Mouse (Mus musculus): ENCODE results near the gene Chd2.
"Not testable (repeated sequence)": the region's sequence is repeated elsewhere in the genome, so short reads cannot be mapped to it uniquely, and the experiment has no call there.

The Chd2 gene

DNA sequence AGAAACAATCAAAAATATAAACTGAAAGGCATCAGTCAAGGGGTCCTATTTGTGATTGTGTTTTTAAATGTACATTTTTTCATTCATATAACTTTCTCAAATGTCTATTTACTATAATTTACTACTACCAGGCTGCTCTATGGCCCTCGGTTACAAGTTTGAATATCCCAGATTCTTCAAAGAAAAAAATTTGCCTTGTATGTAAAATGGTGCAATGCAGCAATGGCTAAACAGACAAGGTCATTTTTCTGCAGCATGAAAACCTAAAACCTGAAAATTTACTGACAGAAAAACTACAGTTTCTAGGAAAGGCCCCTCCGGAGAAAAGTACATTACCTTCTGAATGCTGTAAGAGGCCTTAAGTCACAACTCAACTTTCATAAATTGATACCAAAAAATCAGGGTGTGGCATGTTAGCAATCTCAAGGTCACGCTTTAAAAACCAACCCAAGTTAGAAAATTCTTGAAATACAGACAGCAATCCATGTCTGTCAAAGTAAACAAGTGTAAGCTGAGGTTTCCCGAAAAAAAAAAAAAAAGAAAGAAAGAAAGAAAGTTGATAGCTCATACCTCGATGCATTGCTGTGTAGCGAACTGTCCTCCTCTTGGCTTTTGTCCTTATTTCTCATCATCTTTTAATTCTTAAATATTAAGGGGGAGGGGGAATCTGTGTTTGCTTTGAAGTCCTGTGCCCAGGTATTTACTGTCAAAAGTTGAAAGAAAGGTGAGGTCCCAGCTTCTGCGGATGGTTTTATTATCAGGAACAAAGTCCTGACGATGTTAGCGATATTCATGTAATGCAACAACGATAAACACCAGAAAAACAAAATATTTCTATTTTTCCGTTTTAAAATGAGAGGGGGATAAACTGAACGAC lies 1.2 kb downstream of the Chd2 start:
- peak in 1 of 2 experiments; percentile 13 for DNase-seq (ENCODE audit: low read depth in 2 of 2, low spot score in 2 of 2)

DNA sequence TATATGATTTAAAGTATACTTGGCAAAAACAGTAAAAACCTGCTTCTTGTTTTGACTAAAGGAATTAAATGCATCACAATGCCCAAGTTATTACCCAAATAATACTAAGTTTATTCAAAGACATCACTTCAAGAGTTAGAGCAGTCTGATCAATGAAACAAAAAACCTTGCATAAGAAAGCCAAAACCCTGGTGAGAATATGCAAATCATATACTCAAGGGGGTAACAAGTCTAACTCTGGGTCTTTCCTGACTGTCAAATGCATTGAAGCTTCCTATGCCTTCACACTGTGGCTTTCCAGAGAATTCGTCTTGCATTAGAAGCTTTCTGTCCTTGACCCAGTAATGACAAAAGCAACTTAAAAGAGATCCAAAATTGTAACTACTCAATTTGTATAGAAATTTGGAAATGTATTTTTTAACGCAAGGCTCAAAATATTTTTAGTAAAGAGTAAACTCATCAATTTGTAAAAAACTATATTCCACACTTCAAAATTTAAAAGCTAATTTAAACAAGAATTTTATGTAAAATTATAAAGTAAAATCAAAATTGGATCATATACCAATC lies 2.4 kb downstream of the Chd2 start:
- peak in 1 of 2 experiments; percentile 6 for DNase-seq (ENCODE audit: low read depth in 2 of 2, low spot score in 2 of 2)

DNA sequence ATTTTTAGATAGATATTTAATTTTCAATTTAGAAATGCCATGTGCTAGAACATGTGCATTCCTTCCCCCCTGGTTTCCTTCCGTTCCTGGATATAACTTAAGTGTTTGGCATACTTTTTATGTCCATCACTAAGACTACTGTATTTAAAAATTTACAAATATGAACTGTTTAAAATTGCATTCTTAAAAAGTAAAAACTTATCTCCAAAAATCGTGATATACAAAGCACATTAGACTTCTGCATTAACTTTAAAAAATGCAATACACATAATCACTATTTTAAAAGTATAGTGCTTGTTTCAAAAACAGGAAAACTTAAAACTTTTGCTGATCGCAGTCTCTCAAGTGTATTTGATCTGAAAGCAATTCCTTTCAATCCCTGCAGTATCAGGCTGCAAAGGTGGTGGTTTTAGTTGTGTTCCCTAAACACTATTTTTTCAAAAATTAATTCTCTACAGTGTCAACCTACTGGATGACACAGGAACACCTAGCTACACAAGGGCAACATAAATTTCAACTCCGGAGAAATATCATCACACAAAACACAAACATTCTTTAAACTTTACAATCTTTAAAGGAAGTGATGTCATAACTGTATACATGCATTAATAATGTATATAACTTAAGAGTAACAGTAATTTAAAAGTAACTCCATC lies 3.1 kb downstream of the Chd2 start:
- peak in 1 of 2 experiments; percentile 3 for DNase-seq (ENCODE audit: low read depth in 2 of 2, low spot score in 2 of 2)

DNA sequence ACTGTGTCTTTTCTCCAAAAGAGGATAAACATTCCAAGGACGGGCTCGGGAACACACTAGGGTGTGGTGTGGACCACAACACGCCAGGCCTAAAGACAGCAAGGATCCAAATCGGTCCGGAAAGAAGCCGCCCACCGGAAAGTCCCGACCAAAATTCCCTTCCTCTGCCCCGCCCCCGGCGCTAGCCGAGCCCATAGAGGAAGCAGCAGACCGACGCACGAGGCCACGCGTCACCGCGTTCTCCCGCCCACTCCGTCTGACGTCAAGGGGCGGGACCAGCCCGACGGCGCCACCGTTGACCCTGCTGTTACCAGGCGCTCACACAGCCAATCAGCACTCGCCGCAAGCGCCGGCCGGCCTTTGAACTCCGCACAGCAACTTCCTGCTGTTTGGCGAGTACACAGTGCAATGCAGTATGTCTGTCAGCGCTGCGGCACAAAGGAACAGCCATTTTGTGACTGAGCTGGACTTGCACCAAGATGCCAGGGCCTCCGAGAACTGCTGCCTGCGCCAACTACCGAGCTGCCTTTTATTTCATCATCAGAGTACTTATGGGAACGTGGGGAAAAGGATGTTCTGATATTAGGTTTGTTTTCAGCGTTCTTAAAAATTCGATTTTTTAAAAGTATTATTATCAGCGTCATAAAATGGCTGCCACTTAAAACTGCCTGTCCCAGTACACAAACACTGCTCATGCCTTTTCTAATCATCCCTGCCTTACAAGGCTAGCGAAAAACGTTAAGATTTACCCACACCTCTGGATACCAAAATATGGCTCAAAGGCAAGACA lies 3.8 kb downstream of the Chd2 start:
- DNase-seq (ENCODE audit: low read depth in 2 of 2, low spot score in 2 of 2): peak; percentile 100

DNA sequence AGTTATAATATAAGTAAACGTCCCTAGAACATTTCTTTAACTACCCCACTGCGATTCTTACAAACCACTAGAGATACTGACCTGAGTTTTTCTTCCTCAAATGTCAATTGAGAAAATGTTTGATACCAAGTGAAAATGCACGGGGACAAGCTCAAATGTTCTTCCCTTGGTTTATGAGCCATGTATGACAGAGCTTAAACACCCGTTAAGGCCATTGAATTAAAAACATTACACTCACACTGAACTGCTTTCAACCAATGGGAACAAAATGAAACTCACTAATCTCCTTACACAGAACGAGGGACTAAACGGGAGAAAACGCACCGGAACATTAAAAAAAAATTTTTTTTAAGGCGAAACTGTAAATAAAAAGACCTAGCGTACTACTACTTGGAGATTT lies 4.4 kb downstream of the Chd2 start:
- DNase-seq (ENCODE audit: low read depth in 2 of 2, low spot score in 2 of 2): no peak

DNA sequence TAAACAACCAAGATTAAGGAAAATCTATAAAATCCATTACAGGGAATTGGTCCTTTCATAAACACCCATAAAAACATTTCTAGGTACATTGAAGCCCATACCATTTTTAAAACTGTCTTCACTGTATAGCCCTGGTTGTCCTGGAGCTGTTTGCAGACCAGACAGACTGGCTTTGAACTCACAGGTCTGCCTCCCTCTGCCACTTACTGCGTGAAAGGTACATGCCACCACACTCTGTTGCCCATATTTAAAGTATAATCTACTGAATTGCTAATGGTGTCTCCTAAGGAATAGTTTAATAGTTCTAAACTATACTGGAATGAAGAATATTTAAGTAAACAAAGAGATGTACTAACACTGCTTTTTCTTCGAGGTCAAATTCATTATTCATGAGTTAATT lies 5.1 kb downstream of the Chd2 start:
- DNase-seq (ENCODE audit: low read depth in 2 of 2, low spot score in 2 of 2): peak in 1 of 2 experiments; percentile 1

DNA sequence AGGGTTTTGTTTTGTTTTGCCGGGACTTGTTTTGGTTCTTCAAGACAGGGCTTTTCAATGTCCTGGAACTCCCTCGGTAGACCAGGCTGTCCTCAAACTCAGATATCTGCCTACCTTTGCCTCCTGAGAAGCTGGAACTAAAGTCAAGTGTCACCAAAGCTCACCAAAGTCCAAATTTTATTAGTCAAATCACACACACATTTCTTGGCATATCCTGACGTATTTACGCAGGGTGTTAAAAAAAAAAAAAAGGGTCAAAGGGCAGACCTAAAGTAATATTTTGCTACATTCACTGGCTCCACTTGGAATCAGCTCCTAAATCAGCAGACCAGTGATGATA lies 5.8 kb downstream of the Chd2 start:
- DNase-seq (ENCODE audit: low read depth in 2 of 2, low spot score in 2 of 2): peak in 1 of 2 experiments; percentile 0

DNA sequence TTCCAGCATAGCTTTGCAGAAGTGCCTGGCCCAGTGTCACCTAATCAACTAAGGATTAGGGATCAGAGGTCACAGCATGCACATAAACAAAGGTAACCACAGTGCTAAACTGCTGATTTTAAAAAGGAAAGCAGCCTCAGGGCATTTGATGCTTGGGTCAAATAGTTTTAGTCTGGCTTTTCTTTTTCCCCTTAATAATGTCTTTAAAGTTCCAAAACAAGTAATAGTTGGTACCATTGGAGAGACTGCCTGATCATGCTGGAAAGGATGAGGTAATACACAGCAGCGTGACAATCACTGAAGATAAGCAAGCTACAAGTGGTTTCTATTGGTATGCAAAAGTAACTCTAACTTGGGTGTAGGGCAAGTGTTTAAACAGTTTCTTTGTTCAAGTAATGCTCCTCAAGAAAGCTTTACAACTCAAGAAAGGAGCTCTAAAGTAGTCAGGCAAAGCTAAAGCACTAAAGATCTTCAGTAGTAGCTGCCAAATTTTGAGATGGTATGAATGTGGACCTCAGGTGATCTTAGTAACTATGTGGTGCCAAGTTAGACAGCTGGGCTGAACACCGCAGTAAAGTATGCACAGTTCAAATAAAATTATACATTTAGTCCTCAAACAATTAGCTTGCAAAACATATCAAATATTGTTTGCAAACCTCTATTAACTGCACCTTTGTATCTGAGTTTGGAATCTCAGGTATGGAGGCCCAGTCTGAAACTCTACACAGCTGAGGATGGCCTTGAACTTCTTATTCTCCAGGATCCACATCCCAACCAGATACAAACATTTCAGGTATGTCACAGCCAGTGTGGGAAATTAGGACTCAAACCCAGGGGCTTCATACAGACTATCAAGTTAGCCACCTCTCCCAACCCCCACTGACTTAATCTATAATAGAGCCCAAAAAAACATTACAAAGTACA lies 6.4 kb downstream of the Chd2 start:
- DNase-seq (ENCODE audit: low read depth in 2 of 2, low spot score in 2 of 2): no peak

DNA sequence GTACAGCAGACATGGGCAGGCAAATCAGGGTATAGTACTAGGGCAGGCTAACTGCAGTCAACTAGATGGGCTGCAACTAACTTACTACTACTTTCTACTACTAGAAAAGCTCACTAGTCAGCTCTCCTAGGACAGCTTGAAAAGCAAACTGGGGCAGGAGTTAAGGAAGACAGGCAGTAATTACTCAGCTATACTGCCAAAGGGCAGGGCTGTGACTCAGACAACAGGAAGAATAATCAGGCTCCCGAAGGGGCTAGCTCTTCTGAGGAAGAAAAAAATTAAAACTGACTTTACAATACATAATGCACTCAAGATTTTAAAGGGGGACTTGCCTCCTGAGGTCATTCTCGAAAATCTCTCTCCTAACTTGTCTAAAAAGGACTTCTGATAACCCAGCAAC lies 8.2 kb downstream of the Chd2 start:
- no peak for DNase-seq (ENCODE audit: low read depth in 2 of 2, low spot score in 2 of 2)

DNA sequence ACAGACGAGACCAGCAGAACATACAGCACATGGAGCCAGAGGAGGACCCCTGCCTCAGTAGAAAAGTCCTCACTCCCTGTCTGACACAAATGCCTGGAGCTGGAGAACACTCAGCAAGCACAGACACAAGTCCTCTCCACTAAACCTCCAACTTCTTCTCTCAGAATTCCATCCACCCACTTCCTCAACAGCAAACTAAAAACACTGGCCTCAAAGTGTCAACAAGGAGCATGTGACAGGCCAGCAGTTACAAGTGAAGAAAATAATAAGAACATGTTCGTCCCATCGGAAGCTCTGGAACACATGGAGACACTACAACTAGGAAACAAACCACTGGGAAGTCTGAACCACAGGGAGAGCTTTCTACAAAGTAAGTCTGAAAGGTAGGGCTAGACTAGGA lies 8.7 kb downstream of the Chd2 start:
- no peak for DNase-seq (ENCODE audit: low read depth in 2 of 2, low spot score in 2 of 2)

DNA sequence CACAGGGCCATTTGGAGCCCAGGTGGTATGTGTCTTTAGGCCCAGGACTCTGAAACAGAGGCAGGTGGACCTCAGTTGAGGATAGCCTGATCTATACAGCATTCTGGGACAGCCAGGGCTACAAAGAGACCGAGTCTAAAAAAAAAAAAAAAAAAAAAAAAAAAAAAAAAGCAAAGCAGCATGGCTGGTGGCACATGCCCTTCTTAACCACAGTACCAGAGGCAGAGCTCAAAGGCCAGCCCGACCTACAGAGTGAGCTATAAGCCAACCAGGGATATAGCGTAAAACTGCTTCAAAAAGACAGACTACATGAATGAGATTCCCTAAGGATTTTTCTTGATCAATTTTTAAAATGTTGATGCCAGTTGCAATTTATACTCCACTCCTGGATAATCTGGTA lies 9.5 kb downstream of the Chd2 start:
- DNase-seq (ENCODE audit: low read depth in 2 of 2, low spot score in 2 of 2): no peak

DNA sequence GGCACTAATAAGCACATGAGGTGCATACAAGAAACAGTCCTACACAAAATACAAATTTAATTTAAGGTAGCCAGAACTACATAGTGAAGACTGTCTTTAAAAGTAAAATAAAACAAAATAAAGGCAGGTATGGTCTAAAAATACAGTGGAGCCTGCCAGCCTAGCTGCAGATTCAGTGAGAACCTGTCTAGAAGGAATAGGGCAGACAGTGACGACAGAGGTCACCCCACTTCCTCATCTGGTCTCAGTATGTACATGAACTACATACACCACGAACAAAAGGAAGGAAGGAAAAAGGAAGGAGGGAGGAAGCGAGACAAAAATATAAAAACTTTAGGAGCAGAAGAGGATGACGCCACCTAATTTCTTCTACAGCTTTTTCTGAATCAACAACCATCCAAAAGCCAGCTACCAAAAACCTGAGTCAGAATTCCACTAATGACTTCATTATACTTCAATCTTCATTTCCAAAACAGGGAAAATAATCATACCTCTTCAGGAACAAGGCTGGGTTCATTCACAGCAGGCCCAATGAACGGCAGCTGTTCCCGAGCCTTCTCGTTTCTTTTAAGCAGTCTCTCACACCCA lies 10.0 kb downstream of the Chd2 start:
- no peak for DNase-seq (ENCODE audit: low read depth in 2 of 2, low spot score in 2 of 2)

DNA sequence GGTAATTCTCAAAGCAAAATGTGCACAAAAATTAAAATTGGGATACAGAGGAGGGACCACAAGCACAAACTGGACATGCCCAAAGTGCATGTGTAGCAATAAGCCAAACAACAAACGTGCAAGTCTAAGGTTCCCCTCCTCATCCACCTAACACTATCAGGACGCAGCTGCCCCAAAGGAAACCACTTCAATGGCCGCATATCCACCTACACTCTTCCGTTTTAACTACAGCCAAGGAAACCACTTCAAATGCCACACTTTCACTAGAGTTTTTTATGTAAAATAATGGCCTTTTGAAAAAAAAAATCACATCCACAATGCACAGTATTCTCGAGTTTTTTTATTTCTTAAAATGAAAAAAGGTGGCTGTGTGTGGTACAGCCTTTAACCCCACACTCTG lies 10.8 kb downstream of the Chd2 start:
- no peak for DNase-seq (ENCODE audit: low read depth in 2 of 2, low spot score in 2 of 2)

DNA sequence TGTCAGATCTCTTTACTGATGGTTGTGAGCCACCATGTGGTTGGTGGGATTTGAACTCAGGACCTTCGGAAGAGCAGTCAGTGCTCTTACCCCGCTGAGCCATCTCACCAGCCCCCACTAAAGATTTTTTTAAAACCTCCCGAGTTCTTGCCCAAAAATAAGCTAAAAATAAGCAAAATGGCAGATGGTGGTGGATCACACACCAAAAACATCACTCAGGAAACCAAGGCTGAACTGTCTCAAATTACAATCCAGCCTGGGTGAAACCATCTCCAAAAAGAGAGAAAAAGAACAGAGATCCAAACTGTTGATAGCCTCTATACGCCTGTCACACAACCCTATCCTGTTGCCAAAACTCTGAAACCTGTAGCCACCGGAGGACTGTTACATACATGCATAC lies 11.5 kb downstream of the Chd2 start:
- no peak for DNase-seq (ENCODE audit: low read depth in 2 of 2, low spot score in 2 of 2)

DNA sequence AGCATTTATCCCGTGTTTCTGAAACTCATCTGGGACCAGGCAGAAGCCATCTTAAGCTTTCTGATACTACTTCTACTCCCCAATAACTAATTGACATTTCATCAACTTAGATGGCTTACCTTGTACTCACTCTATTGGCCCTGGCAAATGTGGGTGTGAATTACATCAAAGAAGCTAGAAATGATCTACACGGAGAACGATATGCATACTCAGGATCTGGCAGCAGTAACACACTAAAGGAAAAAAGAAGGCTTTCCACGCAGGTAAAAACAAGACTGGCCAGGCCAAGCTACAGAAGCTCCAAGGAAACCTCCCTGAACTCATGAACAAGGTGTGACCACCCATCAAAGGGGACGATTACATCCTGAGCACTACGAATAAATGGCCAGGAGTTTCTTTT lies 12.4 kb downstream of the Chd2 start:
- DNase-seq (ENCODE audit: low read depth in 2 of 2, low spot score in 2 of 2): no peak

DNA sequence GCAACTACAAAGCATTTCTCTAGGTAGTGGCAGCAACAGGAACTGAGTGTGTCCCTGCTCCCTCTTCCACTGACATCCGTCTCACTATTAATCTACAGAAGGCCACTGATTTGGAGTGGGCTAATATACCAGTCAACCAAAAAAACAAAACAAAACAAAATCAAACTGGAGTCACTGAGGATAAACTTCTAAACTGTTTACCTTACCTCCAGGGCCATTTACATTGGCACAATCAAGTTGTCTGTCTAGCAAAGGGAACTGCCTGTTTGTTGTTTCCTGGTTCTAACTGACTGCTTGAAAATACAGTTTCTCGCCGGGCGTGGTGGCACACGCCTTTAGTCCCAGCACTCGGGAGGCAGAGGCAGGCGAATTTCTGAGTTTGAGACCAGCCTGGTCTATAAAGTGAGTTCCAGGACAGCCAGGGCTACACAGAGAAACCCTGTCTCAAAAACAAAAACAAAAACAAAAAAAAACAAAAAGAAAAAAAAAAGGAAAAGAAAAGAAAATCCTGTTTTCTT lies 13.2 kb downstream of the Chd2 start:
- DNase-seq (ENCODE audit: low read depth in 2 of 2, low spot score in 2 of 2): not testable (repeated sequence)

DNA sequence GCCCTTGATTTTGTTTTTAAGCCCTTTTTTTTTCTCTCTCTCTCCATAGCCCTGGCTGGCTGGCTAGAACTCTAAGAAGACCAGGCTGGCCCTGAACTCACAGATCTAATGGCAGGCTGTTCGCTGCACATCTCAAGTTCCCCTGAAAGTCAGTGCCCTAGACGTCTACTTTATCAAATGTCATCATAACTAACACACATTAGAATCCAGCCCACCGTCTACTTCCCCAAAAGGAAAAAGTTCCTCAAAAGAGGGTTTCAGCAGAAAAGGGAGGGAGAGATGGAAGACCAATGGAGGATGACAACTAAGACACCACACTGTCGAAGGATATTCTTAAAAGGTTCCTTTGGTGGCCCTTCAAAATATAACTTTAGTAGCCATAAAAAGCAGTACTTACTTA lies 14.4 kb downstream of the Chd2 start:
- no peak for DNase-seq (ENCODE audit: low read depth in 2 of 2, low spot score in 2 of 2)

DNA sequence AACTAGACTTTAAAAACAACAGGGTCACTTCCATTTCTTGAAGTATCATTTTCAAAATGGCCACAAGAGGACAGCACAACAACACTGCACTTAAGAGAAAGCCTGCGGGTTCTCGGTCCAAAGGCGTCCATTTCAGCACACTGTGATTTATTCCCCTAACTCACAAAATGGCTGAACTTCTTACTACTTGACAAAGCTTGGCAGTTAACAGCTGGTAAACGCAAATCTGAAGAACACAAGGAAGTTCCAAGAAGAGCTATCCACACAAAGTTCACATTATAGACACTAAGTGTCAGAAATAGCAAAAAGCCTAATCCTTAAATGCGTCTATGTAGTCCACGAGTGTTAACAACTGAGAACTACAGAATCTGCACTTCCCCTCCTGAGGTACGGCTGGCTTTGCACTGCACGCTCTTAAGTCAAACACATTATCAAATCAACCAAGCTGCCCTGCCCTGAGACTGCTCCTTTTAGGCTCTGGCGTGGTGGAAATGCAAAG lies 17.1 kb downstream of the Chd2 start:
- peak in 1 of 2 experiments; percentile 68 for DNase-seq (ENCODE audit: low read depth in 2 of 2, low spot score in 2 of 2)

DNA sequence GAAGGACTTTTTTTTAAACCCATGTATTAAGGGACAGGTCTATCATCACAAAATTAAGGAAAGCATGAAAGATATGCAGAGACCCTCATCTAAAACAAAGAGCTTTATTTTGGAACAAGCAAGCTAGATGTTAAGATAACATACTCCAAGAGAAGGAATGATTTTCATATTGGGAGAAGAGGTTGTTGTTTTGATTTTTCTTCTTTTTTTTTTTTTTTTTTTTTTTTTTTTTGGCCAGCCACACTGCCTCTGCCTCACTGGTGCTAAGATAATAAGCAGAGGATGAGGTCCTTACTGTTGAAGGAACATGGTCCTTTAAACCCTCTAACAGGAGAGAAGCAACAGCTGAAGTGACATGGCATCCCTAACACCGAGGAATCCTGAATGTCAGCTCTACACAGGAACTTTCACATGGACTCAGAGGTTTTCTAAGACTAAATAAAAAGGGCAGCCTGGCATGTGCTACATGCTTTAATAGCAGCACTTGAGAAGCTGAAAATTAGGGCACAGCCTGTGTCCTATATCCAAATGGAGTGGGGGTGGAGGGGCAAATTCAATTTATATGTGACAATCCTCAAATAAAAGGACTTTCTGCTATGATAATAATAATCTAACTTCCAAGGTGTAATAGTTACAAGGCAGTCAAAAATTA lies 17.9 kb downstream of the Chd2 start:
- DNase-seq (ENCODE audit: low read depth in 2 of 2, low spot score in 2 of 2): no peak

Data from CD8-positive naive resting alpha-beta T cell, adult 2 months (primary cell).